Mouse (Mus musculus): Measurements from ENCODE around the gene Gbf1. TPM values are rescaled to one million over a fixed set of nuclear protein-coding genes. Genes with fewer than 3 reads are reported as not detected.

Gbf1 gene
- total and polyA plus RNA-seq, 2 experiments: 25.7 to 58.1 TPM

- no peak for DNase-seq (ENCODE audit: extremely low read depth, low read depth, low spot score)
- H3K36me3 ChIP-seq (ENCODE audit: control insufficient read depth, insufficient read depth, low read length): no peaks in the 10 kb centered on the region; the same call in 1 of the 2 replicates
- no peak overlapping the region for H3K4me3 ChIP-seq (ENCODE audit: insufficient read depth, low read depth, low read length)
- TF ChIP-seq CTCF (IDR thresholded peaks at IDR 0.05; ENCODE audit: low read depth, low read length) (no peak), POLR2A (IDR thresholded peaks at IDR 0.05; ENCODE audit: extremely low read depth, insufficient read depth, low read length) (no peak)
- H3K27ac ChIP-seq (replicated peaks; ENCODE audit: insufficient read depth, low read depth, low read length): no peak overlapping the region
- no peaks in the 10 kb centered on the region for H3K4me1 ChIP-seq (ENCODE audit: control insufficient read depth, insufficient read depth, low read length)
- no peak overlapping the region for H3K9ac ChIP-seq (ENCODE audit: low read depth, low read length)
- no peaks in the 10 kb centered on the region for H3K79me2 ChIP-seq (ENCODE audit: control insufficient read depth, insufficient read depth, low read length)
- 96% methylated on average over 9 of the region's 9 CpGs for WGBS
- H3K27me3 ChIP-seq (ENCODE audit: control insufficient read depth, insufficient read depth, low read length): peaks cover 9% of the 10 kb centered on the region
Observed at GRCm38 (mm10) chr19:46311341-46311740, 159.0 kb downstream of the Gbf1 start.

- H3K36me3 ChIP-seq (ENCODE audit: control insufficient read depth, insufficient read depth, low read length): no peaks in the 10 kb centered on the region; the same call in 1 of the 2 replicates
- no peaks in the 10 kb centered on the region for H3K4me1 ChIP-seq (ENCODE audit: control insufficient read depth, insufficient read depth, low read length)
- no peak overlapping the region for H3K27ac ChIP-seq (replicated peaks; ENCODE audit: insufficient read depth, low read depth, low read length)
- no peak overlapping the region for H3K4me3 ChIP-seq (ENCODE audit: insufficient read depth, low read depth, low read length)
- H3K9ac ChIP-seq (ENCODE audit: low read depth, low read length): no peak overlapping the region
- no peak for TF ChIP-seq POLR2A (IDR thresholded peaks at IDR 0.05; ENCODE audit: extremely low read depth, insufficient read depth, low read length)
- no peak for TF ChIP-seq CTCF (IDR thresholded peaks at IDR 0.05; ENCODE audit: low read depth, low read length)
- 95% methylated on average over 21 of the region's 21 CpGs for WGBS
- no peaks in the 10 kb centered on the region for H3K79me2 ChIP-seq (ENCODE audit: control insufficient read depth, insufficient read depth, low read length)
- DNase-seq (ENCODE audit: extremely low read depth, low read depth, low spot score): no peak
- peaks cover 21% of the 10 kb centered on the region for H3K27me3 ChIP-seq (ENCODE audit: control insufficient read depth, insufficient read depth, low read length)
Observed at GRCm38 (mm10) chr19:46312566-46312965, 160.3 kb downstream of the Gbf1 start.

- DNase-seq (ENCODE audit: extremely low read depth, low read depth, low spot score): no peak
- 93% methylated on average over 9 of the region's 9 CpGs for WGBS
- Histone ChIP-seq H3K4me1 (ENCODE audit: control insufficient read depth, insufficient read depth, low read length) (no peaks in the 10 kb centered on the region), H3K79me2 (ENCODE audit: control insufficient read depth, insufficient read depth, low read length) (no peaks in the 10 kb centered on the region), H3K9ac (ENCODE audit: low read depth, low read length) (no peak overlapping the region), H3K27me3 (ENCODE audit: control insufficient read depth, insufficient read depth, low read length) (peaks cover 24% of the 10 kb centered on the region), H3K36me3 (ENCODE audit: control insufficient read depth, insufficient read depth, low read length) (no peaks in the 10 kb centered on the region; the same call in 1 of the 2 replicates), H3K4me3 (ENCODE audit: insufficient read depth, low read depth, low read length) (no peak overlapping the region), H3K27ac (replicated peaks; ENCODE audit: insufficient read depth, low read depth, low read length) (no peak overlapping the region)
- TF ChIP-seq CTCF (IDR thresholded peaks at IDR 0.05; ENCODE audit: low read depth, low read length): no peak
- TF ChIP-seq POLR2A (IDR thresholded peaks at IDR 0.05; ENCODE audit: extremely low read depth, insufficient read depth, low read length): no peak
Observed at GRCm38 (mm10) chr19:46313116-46313515, 160.8 kb downstream of the Gbf1 start.

- H3K27ac ChIP-seq (replicated peaks; ENCODE audit: insufficient read depth, low read depth, low read length): no peak overlapping the region
- TF ChIP-seq CTCF (IDR thresholded peaks at IDR 0.05; ENCODE audit: low read depth, low read length): no peak
- TF ChIP-seq POLR2A (IDR thresholded peaks at IDR 0.05; ENCODE audit: extremely low read depth, insufficient read depth, low read length): no peak
- DNase-seq (ENCODE audit: extremely low read depth, low read depth, low spot score): no peak
- no peaks in the 10 kb centered on the region; the same call in 1 of the 2 replicates for H3K36me3 ChIP-seq (ENCODE audit: control insufficient read depth, insufficient read depth, low read length)
- WGBS: 85% methylated on average over 6 of the region's 6 CpGs
- no peak overlapping the region for H3K9ac ChIP-seq (ENCODE audit: low read depth, low read length)
- H3K4me1 ChIP-seq (ENCODE audit: control insufficient read depth, insufficient read depth, low read length): no peaks in the 10 kb centered on the region
- H3K79me2 ChIP-seq (ENCODE audit: control insufficient read depth, insufficient read depth, low read length): no peaks in the 10 kb centered on the region
- H3K27me3 ChIP-seq (ENCODE audit: control insufficient read depth, insufficient read depth, low read length): peaks cover 28% of the 10 kb centered on the region
- no peak overlapping the region for H3K4me3 ChIP-seq (ENCODE audit: insufficient read depth, low read depth, low read length)
Observed at GRCm38 (mm10) chr19:46313591-46313990, 161.3 kb downstream of the Gbf1 start.

- Histone ChIP-seq H3K27me3 (ENCODE audit: control insufficient read depth, insufficient read depth, low read length) (peaks cover 32% of the 10 kb centered on the region), H3K27ac (replicated peaks; ENCODE audit: insufficient read depth, low read depth, low read length) (no peak overlapping the region), H3K36me3 (ENCODE audit: control insufficient read depth, insufficient read depth, low read length) (no peaks in the 10 kb centered on the region; the same call in 1 of the 2 replicates), H3K79me2 (ENCODE audit: control insufficient read depth, insufficient read depth, low read length) (no peaks in the 10 kb centered on the region), H3K4me1 (ENCODE audit: control insufficient read depth, insufficient read depth, low read length) (no peaks in the 10 kb centered on the region), H3K4me3 (ENCODE audit: insufficient read depth, low read depth, low read length) (no peak overlapping the region), H3K9ac (ENCODE audit: low read depth, low read length) (no peak overlapping the region)
- 30% methylated on average over 18 of the region's 18 CpGs for WGBS
- TF ChIP-seq POLR2A (IDR thresholded peaks at IDR 0.05; ENCODE audit: extremely low read depth, insufficient read depth, low read length): no peak
- TF ChIP-seq CTCF (IDR thresholded peaks at IDR 0.05; ENCODE audit: low read depth, low read length): no peak
- no peak for DNase-seq (ENCODE audit: extremely low read depth, low read depth, low spot score)
Observed at GRCm38 (mm10) chr19:46314151-46314601, 161.9 kb downstream of the Gbf1 start.

- H3K79me2 ChIP-seq (ENCODE audit: control insufficient read depth, insufficient read depth, low read length): no peaks in the 10 kb centered on the region
- no peaks in the 10 kb centered on the region; the same call in 1 of the 2 replicates for H3K36me3 ChIP-seq (ENCODE audit: control insufficient read depth, insufficient read depth, low read length)
- no peak overlapping the region for H3K27ac ChIP-seq (replicated peaks; ENCODE audit: insufficient read depth, low read depth, low read length)
- no peak overlapping the region for H3K9ac ChIP-seq (ENCODE audit: low read depth, low read length)
- 41% methylated on average over 14 of the region's 14 CpGs for WGBS
- H3K4me3 ChIP-seq (ENCODE audit: insufficient read depth, low read depth, low read length): no peak overlapping the region
- no peak for TF ChIP-seq CTCF (IDR thresholded peaks at IDR 0.05; ENCODE audit: low read depth, low read length)
- TF ChIP-seq POLR2A (IDR thresholded peaks at IDR 0.05; ENCODE audit: extremely low read depth, insufficient read depth, low read length): no peak
- H3K27me3 ChIP-seq (ENCODE audit: control insufficient read depth, insufficient read depth, low read length): peaks cover 40% of the 10 kb centered on the region
- DNase-seq (ENCODE audit: extremely low read depth, low read depth, low spot score): no peak
- no peaks in the 10 kb centered on the region for H3K4me1 ChIP-seq (ENCODE audit: control insufficient read depth, insufficient read depth, low read length)
Observed at GRCm38 (mm10) chr19:46314872-46315742, 162.8 kb downstream of the Gbf1 start.

Measured in liver, adult 2 months (tissue).